Mouse (Mus musculus) cerebellum, adult 11 months (tissue): ENCODE measurements at regions not wholly inside any gene's neighbourhood (a gene's known extent, or its start where the extent isn't known, plus 50 kb on each side); places are given as distances from the start of the nearest gene placed in this dataset.

ENCODE experiments used
- DNase-seq: peaks from one replicate; pipeline ENCODE4 v3.0.0; 2022

- DNase-seq, result no peak
Observed at GRCm38 (mm10) chr6:141149170-141149917, 99.7 kb upstream of the Pde3a start.

DNA sequence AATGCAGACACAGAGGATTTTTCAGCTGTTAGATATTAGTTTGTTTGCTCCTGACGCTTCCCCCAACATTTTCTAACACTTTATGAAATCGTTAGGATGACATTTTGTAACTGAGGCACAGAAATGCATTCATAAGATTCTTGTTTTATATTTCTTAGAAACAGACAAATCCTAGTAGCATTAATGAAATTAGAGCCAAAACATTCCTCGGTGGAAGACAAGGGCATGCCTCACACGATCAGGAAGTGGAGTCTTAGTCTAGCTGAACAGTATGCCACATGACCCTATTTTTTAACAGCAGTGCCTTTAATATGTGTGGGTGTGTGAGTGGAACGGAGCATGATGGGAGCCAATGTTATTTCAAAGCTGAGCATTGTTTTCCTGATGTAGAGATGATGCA lies 89.7 kb upstream of the Pde3a start:
- DNase-seq, result no peak

- no peak for DNase-seq
Observed at GRCm38 (mm10) chr6:141161626-141162233, 87.3 kb upstream of the Pde3a start.

DNA sequence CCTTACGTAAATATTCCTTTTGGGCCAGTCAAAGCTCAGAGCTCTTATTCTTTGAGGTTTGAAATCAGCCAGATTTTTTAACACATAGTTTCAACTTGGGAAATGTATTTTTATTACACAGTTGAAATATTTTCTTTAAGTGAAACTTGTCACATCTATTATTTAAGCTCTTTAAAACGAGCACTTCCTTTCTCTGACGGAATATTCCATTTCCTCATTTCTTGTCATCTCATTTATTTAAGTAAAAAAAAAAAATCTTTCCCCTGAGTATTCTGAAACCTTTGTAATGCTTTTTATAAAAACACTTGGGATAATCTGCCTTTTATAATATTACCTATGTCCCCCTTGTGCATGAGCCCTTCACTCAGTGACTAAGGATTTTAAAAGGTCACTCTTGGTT lies 81.8 kb upstream of the Pde3a start:
- DNase-seq, result no peak

GRCm38 (mm10) chr6:141168356-141168755 lies 80.7 kb upstream of the Pde3a start:
- DNase-seq, result no peak

DNA sequence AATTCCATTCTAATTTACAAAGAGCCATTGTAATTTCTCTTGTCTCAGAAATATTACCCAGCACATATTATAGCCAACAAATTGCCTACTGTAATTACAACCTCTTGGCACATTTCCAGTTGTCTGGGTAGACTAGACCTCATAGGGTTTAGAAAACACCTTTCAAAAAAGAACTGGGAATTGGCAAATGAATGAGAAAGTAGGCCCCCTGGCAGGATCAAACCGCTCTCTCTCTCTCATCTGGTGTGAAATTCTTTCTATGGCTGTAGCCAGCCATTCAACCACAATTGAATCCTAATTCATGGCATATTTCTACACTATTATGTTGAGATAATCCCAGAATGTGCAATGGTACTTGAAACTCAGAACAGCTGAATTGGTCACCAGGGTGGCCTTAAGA lies 65.3 kb upstream of the Pde3a start:
- DNase-seq, result no peak

- DNase-seq, result no peak
Observed at GRCm38 (mm10) chr6:141188036-141188435, 61.0 kb upstream of the Pde3a start.

- DNase-seq, result no peak
Observed at GRCm38 (mm10) chr6:141189093-141189492, 60.0 kb upstream of the Pde3a start.

- no peak for DNase-seq
Observed at GRCm38 (mm10) chr6:141189701-141190100, 59.4 kb upstream of the Pde3a start.

DNA sequence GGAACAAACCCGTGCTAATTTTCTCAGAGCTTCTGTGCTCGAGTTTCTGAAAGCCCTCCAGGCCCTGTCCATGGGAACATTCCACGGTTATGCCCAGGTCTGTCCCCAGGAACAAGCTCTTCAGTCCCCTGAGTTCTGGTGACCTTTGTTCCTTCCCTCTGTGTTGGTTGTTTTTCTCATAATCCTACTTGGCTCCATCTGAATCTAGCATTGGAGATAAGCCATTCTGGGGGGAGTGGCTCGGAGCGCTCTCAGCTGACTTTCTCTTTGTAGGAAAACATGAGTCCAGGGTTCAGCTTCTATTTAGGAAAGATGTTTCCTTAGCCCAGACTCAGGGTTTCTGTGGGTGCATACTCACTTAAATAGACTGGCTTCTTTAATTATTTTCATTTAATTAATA lies 58.7 kb upstream of the Pde3a start:
- DNase-seq, result no peak

GRCm38 (mm10) chr6:141197501-141197900 lies 51.6 kb upstream of the Pde3a start:
- no peak for DNase-seq
